Mouse (Mus musculus) small intestine, adult 2 months (tissue): Measurements from ENCODE around the gene Nek3.

Experiments
- CTCF ChIP-seq: fragments of 200-500 bp; IDR thresholded peaks from 2 replicates; pipeline ENCODE4 v1.5.1; 2012; ENCODE audit warnings: low read depth, mild to moderate bottlenecking, control low read depth, inconsistent platforms, low read length, moderate library complexity, mixed read lengths; ENCODE audit not compliant: insufficient replicate concordance, insufficient read length; ENCODE audit errors: extremely low read depth
- POLR2A ChIP-seq: fragments of 200-500 bp; IDR thresholded peaks from 2 replicates; pipeline ENCODE4 v1.6.1; 2012; ENCODE audit warnings: low read depth, mild to moderate bottlenecking, control low read depth, inconsistent platforms, low read length, moderate library complexity

- TF ChIP-seq CTCF (no peak), POLR2A (no peak)
These were observed 27.3 kb upstream of the Nek3 start for GRCm38 (mm10) chr8:22193432-22194010.
